Mouse (Mus musculus) heart, adult 2 months (tissue): ENCODE results near the gene Sept7.

Experiments
- CTCF ChIP-seq: fragments of 200-600 bp; IDR thresholded peaks from 2 replicates; pipeline ENCODE4 v1.8.1; 2022; ENCODE audit warnings: antibody characterized with exemption, mild to moderate bottlenecking, moderate library complexity
- POLR2A ChIP-seq: fragments of 200-500 bp; IDR thresholded peaks from 2 replicates; pipeline ENCODE4 v1.6.1; 2011; ENCODE audit warnings: mild to moderate bottlenecking, low read depth, low read length, control low read depth; ENCODE audit not compliant: insufficient read depth

DNA sequence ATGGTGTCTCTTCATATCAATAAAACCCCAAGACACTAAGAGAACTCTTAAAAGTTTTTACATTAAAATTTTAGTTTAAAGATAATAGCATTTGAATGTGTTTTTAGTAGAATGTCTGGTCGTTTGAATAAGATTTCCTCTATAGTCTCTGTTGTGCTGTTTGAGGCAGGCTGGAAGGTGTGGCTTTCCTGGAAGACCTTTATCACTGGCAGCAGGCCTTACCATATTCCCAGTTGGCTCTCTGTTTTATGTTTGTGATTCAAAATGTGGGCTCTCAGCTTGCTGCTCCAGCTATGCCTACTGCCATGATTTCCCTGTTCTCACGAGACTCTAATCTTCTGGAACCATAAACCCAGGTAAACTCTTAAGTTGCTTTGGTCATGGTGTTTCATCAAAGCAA lies 15.3 kb downstream of the Sept7 start:
- TF ChIP-seq CTCF (no peak), POLR2A (no peak)
